Mouse (Mus musculus) brown adipose tissue, adult 24 weeks (tissue): ENCODE data around the gene Prss22. TPM values are rescaled to one million over a fixed set of nuclear protein-coding genes. Genes with fewer than 3 reads are reported as not detected.

ENCODE experiments used
- H3K27ac ChIP-seq: fragments of 200-500 bp; replicated peaks from 2 replicates; pipeline ENCODE4 v1.5.1; 2012; ENCODE audit warnings: low read depth, mild to moderate bottlenecking, low read length
- H3K4me1 ChIP-seq: fragments of 200-500 bp; 2 replicates; pipeline ENCODE4 v1.6.1; 2012; ENCODE audit warnings: low read length, mixed read lengths; ENCODE audit not compliant: control insufficient read depth, insufficient read depth, insufficient read length
- H3K4me3 ChIP-seq: fragments of 200-500 bp; 2 replicates; pipeline ENCODE4 v1.5.1; 2012; ENCODE audit warnings: low read depth, mild to moderate bottlenecking, low read length, moderate library complexity; ENCODE audit not compliant: insufficient read depth
- polyA plus RNA-seq: library from polyadenylated mRNA; stranded (reverse); fragments of >200 nt; gene quantifications from 2 replicates; pipeline ENCODE4 v1.2.4, GENCODE M21; 2012; ENCODE audit not compliant: missing spikeins, insufficient read depth, insufficient read length

The Prss22 gene
- not detected in 2 replicates for polyA plus RNA-seq

DNA sequence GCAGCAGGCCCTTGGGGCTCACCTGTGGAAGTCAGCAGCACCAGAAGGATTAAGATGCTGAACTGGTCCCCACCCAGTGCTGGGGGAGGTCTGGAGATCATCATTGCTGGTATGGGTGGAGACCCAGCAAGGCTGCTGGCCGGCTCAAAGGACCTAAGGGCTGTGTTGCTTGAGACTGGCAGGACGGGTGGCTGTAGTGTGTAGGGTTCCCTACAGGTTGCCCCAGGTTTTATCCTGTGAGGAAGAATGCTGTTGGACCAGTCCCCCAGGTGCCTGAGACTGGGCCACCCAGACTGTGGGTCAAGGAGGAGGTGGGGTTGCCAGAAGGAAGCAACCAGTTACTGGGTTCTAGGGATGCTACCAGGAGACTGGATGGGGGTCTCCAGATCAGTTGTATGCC is at the start of gene Prss22:
TSS of gene Prss22 (minus strand) at position 200 of the 400 bp plus-strand sequence.
- H3K27ac ChIP-seq: no peak within 1 kb of the TSS
- H3K4me3 ChIP-seq: no peak within 1 kb of the TSS
- H3K4me1 ChIP-seq: no peaks in the 10 kb centered on the region

DNA sequence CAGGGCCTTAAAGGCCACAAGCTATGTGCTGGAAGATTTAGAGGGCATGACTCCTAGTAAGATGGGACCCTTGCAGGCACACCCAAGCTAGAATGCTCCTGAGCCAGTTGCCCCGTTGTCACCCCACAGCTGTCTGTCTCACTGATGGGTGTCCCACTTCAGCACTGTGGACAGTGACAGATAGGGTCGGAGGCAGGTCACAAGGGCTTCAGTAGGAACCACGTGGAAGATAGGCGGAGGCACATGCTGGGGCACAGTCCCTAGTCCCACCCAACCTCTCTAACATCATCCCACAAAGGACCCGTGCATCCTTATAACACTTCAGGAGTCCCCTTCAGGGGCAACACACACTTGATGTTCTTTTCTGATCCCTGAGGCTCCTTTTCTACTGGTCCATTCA is 48.1 kb upstream of the Prss22 start:
- Histone ChIP-seq H3K4me3 (no peak overlapping the region), H3K4me1 (no peaks in the 10 kb centered on the region), H3K27ac (no peak overlapping the region)

DNA sequence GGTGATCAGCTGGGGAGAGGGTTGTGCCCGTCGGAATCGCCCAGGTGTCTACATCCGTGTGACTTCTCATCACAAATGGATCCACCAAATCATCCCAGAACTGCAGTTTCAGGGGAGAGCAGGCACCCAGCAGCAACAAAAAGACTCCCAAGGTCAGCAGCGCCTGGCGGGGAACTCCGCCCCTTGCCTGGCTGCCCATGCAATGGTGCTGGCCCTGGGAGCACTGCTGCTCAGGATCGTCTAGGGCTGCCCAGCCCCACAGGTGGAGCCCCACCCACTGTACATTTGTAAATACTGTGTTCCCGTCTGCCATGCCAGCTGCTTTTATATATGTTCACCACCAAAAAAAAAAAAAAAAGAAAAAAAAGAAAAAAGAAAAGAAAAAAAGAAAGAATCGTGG is 47.7 kb upstream of the Prss22 start:
- Histone ChIP-seq H3K4me3 (no peak overlapping the region), H3K27ac (no peak overlapping the region), H3K4me1 (no peaks in the 10 kb centered on the region)

DNA sequence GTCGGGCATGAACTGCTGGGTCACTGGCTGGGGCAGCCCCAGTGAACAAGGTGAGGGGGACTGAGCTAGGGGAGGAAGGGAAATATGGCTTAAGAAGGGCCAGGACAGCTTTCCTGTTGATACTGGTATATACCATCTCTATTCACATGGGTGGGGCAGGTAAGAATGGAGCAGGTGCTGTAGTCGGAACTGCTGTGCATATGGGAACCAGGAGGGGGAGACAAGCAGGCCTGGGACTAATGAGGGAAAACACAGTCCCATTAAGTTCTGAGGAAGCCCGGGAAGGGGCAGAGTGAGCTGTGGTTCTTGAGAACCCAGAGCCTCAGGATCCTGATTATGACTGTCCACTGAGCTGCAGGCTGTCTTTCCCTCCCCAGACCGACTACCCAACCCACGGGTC is 46.6 kb upstream of the Prss22 start:
- no peak overlapping the region for H3K4me3 ChIP-seq
- no peaks in the 10 kb centered on the region for H3K4me1 ChIP-seq

DNA sequence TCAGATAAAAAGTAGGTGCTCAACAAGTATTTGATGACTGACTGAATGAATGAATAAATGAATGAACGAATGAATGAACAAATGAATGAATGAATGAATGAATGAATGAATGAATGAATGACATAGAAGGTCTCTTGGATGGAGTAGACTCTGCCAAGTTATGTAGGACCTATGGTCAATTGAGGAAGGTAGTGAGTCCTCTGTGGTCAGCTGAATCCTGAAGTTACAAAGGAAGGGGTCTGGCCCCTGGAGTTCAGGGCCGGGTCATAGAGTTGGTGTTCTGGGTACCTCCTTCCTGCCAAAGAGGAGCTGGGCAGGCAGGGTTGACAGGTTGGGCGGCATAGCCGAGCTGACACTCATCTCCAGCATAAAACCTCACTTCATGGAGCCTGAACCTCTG is 39.9 kb upstream of the Prss22 start, which contains the start of gene Prss27:
TSS of gene Prss27 (plus strand) at position 301 of the 400 bp plus-strand sequence.
- Histone ChIP-seq H3K4me3 (no peak within 1 kb of the TSS), H3K27ac (no peak within 1 kb of the TSS), H3K4me1 (no peaks in the 10 kb centered on the region)

More for the DNA sequence above, 46.6 kb upstream of the Prss22 start:
- no peak overlapping the region for H3K27ac ChIP-seq

DNA sequence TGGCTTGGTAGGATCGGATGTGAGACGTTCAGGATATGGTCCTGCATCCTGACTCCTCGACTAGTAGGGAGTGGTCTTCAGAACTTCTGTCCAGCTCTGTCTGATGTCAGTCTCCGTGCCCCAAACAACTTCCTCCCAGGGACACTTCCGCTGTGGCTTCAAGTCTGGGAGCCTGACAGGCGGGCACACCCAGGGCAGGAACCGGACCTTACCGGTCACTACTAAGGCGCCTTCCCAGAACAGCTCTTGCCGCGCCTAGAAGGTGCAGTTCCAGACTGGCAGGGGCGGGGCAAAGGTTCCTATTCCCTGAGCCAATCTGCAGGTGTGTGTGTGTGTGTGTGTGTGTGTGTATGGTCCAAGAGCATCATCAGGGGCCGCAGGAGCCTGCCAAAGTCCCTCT is 39.5 kb upstream of the Prss22 start:
- Histone ChIP-seq H3K4me1 (no peaks in the 10 kb centered on the region), H3K27ac (no peak overlapping the region), H3K4me3 (no peak overlapping the region)

DNA sequence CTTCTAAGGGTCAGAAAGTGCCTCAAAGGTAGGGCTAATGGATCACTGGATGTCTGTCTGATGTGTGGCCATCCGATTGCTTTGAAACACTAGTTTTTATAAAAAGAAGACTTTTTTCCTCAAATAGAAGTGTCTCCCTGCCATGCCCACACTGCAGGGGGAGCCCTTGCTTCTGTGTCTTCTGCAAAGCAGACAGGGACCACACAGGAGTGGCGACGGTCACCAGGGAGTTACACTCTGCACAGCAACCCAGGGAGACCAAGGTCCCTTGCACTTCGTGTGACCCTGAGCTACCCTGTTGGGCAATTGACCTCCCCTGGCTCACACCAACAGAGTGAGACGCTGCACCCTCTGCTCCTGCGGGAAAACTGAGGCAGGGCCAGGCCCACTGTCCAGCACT is 39.1 kb upstream of the Prss22 start:
- H3K4me1 ChIP-seq: no peaks in the 10 kb centered on the region
- H3K27ac ChIP-seq: no peak overlapping the region
- H3K4me3 ChIP-seq: no peak overlapping the region

DNA sequence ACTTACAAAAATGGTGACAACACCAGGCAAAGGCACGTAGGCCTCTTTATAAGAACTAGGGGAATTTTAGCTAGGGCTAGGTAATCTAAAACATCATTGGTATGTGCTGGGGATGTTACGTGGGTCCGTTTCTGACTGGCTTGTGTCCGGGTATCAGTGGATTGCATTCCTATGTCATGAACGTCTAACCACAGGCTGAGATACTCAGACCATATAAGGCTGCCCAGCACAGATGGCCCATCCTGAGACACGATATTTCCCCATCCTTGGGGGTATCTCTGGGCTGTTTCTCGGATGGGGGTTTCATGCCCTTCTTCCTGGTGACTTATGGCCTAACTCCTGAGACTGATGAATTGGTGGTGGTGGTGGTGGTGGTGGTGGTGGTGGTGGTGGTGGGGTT is 37.2 kb upstream of the Prss22 start:
- Histone ChIP-seq H3K4me3 (no peak overlapping the region), H3K27ac (no peak overlapping the region), H3K4me1 (no peaks in the 10 kb centered on the region)

DNA sequence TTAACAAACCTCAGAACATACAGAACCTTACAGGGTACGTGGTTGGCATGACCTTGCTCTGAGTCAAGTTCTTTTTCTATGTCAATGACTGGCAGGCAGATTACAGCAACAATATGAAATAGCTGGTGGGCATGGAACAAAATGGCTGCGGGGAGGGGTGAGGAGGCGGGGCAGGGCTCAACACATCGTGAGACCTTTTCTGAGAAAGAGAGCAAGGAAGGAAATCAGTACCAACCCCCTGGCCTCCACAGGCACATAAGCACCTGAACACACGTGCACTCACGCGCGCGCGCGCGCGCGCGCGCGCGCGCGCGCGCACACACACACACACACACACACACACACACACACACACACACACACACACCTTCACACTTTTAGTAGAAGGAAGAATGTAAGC is 32.7 kb upstream of the Prss22 start:
- H3K4me1 ChIP-seq: no peaks in the 10 kb centered on the region
- no peak overlapping the region for H3K4me3 ChIP-seq
- no peak overlapping the region for H3K27ac ChIP-seq

DNA sequence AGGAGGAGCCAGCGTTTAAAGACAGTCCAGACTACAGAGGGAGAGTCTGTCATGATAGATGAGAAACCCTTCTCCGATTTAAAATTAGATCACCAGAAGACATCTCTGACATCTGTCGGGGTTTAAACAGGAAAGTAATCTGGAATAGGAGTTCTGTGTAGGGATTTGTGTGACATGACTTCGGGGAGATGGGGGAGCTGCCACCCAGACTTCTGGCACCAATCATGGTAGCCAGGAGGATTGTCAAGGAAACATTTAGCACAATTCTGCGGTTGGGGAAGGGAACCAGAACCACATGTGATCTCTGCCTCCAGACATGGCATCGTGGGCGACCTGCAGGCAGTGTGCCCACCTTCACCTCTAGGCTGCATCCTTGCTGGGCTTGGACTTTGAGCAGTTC is 31.6 kb upstream of the Prss22 start:
- H3K4me3 ChIP-seq: no peak overlapping the region
- no peaks in the 10 kb centered on the region for H3K4me1 ChIP-seq
- no peak overlapping the region for H3K27ac ChIP-seq

DNA sequence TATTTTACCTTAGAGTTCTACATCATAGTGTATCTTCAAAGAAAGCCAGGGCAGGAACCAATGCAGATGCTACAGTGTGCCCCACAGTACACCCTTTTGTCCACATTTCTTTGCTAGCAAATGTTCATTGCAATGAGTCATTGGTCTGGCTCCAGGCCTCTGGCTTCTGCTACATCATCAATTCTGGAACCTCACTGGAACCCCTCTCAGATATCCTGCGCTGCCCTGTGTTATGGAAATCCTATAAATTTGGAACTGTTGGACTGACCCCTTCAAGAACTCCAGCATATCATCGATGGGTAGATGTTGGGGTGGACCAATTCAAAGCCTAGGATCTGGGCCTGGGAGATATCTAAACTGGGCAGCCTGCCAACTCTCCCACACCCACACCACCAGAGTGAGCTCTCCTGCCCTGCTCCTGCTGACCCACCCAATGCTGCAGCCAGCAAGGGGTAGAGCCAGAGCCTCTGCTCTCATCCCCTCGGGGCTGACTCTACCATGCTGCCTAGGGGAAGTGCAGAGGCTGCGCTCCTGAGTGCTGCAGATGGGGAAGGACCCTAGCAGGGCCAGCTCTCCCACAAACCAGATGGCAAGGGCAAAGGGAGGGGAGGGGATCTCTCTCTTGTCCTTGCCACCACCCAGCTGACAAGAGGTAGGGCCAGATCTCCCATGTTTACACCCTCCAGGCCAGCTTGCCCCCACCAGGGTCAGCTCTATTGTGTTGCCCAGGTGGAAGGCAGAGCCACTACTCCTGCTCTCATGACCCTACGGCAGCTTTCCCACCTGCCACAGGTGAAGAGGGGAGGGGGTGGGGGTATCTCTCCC is 23.7 kb upstream of the Prss22 start:
- H3K27ac ChIP-seq: no peak overlapping the region
- H3K4me1 ChIP-seq: no peaks in the 10 kb centered on the region
- H3K4me3 ChIP-seq: no peak overlapping the region

DNA sequence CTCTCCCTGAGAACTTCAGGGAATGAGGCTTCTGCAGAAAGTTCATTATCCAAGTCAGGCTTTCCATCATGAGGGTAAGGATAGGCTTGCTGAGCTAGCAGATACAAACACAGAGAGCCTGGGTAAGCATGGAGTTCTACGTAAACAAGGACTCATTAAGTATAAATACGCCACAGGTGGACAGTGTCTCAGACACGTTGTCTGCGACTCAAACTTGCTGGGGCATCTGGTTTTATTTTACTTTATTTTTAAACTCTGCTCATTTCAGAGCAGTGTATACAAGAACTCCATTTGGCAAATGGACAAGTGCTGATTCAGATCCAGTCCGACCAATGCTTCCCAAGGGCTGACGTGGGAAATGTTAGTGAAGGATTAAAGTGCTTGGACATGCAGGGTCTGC is 22.8 kb upstream of the Prss22 start:
- Histone ChIP-seq H3K4me1 (no peaks in the 10 kb centered on the region), H3K27ac (no peak overlapping the region), H3K4me3 (no peak overlapping the region)

DNA sequence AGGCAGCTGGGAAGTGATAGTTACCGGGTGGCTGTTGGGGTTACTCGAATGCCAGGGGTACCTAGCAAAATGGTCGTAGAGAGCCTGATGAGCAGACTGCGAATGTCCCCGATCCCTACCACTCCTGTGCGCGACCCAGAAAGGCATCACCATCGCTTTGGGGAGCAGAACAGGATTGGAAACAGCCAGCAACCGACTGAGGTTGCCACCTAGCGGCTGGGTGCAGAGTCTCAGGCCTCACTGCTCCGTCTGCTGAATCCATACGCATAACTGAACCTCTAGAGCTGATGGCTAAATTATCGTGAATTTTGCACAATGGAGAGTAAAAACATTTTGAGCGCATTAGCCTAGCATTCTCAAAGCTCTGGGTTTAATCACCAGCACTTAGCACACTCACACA is 17.8 kb upstream of the Prss22 start:
- no peak overlapping the region for H3K27ac ChIP-seq
- no peak overlapping the region for H3K4me3 ChIP-seq
- H3K4me1 ChIP-seq: no peaks in the 10 kb centered on the region

DNA sequence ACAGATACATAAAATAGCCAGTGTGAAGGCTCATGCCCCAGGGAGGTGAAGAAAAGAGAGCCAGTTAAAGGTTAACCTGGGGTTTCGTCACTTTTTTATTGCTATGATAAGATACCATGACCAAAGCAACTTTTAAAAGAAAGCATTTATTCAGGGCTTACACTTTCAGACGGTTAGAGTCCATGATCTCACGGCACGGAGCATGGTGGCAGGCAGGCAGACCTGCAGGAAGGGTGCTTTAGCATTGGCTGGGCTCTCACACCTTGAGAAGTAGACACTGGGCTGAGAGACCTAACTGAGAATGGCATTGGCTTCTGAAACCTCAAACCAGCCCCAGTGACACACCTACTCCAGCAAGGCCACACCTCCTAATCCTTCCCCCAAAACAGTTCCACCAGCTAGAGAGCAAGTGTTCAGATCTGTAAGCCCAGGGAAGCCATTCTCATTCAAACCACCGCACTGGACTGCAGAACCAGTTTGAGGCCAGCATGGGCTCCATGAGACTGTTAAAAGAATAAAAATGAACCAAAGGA is 16.6 kb upstream of the Prss22 start:
- Histone ChIP-seq H3K27ac (no peak overlapping the region), H3K4me3 (no peak overlapping the region)

DNA sequence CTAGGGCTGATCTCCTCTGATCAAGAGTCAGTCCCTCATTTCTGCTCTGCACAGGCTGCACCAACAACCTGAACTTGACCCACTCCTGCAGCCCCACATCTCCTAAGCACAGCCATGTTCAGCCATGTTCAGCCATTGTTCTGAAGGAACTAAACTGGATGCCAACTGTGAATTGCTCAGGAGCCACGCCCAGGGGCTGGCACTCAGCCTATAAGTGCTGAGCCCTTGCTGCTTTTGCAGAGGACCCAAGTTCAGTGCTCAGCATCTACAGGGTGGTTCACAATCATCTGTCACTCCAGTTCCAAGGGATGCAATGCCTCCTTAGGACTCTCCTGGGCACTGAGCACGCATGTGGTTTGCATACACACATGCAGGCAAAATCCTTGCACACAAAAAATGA is 15.0 kb upstream of the Prss22 start:
- no peak overlapping the region for H3K27ac ChIP-seq
- no peaks in the 10 kb centered on the region for H3K4me1 ChIP-seq
- no peak overlapping the region for H3K4me3 ChIP-seq

More for the DNA sequence above, 16.6 kb upstream of the Prss22 start:
- H3K4me1 ChIP-seq: no peaks in the 10 kb centered on the region

DNA sequence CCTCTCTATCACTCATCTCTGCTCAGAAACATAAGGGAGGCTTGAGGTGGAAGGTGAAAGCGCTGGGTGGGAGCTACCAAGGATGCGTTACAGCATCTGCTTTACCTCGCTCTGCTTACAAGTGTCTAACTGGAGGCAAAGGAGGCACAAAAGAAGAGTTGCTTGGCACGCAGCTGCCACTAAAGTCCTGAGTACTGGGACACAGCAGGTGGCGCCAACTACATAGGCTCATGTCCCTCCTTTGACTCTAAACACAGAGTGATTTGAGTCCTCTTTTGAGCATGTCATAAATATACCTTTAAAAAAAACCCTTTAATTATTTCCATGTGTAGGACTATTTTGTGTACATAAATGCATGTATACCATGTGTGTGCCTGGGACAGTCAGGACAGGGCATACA is 11.7 kb upstream of the Prss22 start:
- H3K27ac ChIP-seq: no peak overlapping the region
- no peak overlapping the region for H3K4me3 ChIP-seq
- peaks cover 3% of the 10 kb centered on the region; the same call in 1 of the 2 replicates for H3K4me1 ChIP-seq
